Mouse (Mus musculus) embryonic facial prominence, embryonic 15.5 days (tissue): ENCODE measurements around the gene Psmd13. TPM values are rescaled to one million over a fixed set of nuclear protein-coding genes. Genes with fewer than 3 reads are reported as not detected.

Experiments
- ATAC-seq: fragments of 200-750 bp; cut with Nextera tagmentation; 2 replicates; pipeline ENCODE4 v1.8.0; 2017; ENCODE audit warnings: low read depth, moderate TSS enrichment; ENCODE audit not compliant: insufficient number of reproducible peaks, low FRiP score, low TSS enrichment
- H3K27ac ChIP-seq: fragments of 300-500 bp; sonication (generic); replicated peaks from 2 replicates; pipeline ENCODE4 v1.5.1; 2015; ENCODE audit warnings: mild to moderate bottlenecking, inconsistent platforms
- H3K27me3 ChIP-seq: fragments of 300-500 bp; sonication (generic); 2 replicates; pipeline ENCODE4 v1.6.1; 2015; ENCODE audit warnings: inconsistent platforms
- H3K36me3 ChIP-seq: fragments of 300-500 bp; sonication (generic); 2 replicates; pipeline ENCODE4 v1.6.1; 2015; ENCODE audit warnings: mild to moderate bottlenecking, inconsistent platforms
- H3K4me1 ChIP-seq: fragments of 300-500 bp; sonication (generic); 2 replicates; pipeline ENCODE4 v1.6.1; 2015; ENCODE audit warnings: inconsistent platforms
- H3K4me2 ChIP-seq: fragments of 300-500 bp; sonication (generic); replicated peaks from 2 replicates; pipeline ENCODE4 v1.6.1; 2015; ENCODE audit warnings: mild to moderate bottlenecking, inconsistent platforms
- H3K4me3 ChIP-seq: fragments of 300-500 bp; sonication (generic); replicated peaks from 2 replicates; pipeline ENCODE4 v1.5.1; 2015; ENCODE audit warnings: mild to moderate bottlenecking, inconsistent platforms
- H3K9ac ChIP-seq: fragments of 300-500 bp; sonication (generic); 2 replicates; pipeline ENCODE4 v1.6.1; 2015; ENCODE audit warnings: inconsistent platforms
- H3K9me3 ChIP-seq: fragments of 300-500 bp; sonication (generic); replicated peaks from 2 replicates; pipeline ENCODE4 v1.6.1; 2016; ENCODE audit warnings: inconsistent platforms
- WGBS: fragments of 180-500 bp; shearing (Covaris S2); methylation state at CpG from one replicate; pipeline ENCODE4 v1.1.7; 2015; 5-methylcytosine and 5-hydroxymethylcytosine counted together
- polyA plus RNA-seq: library from polyadenylated mRNA; unstranded; fragments of >200 nt; fragmentation: Nextera tagmentation; extraction: Ambion mirVana; gene quantifications from 2 replicates; pipeline ENCODE4 v1.2.1, GENCODE M21; 2015

The Psmd13 gene
- polyA plus RNA-seq, 1 experiment from 2014 or later = 209 TPM

GRCm38 (mm10) chr7:140948161-140948560 lies 66.4 kb downstream of the Psmd13 start:
- Histone ChIP-seq H3K27me3 (no peaks in the 10 kb centered on the region), H3K9me3 (no peaks in the 10 kb centered on the region), H3K36me3 (peaks cover 62% of the 10 kb centered on the region), H3K27ac (0 out of 2 replicates have a peak overlapping the region, but pooled peaks have one; percentile 17), H3K4me1 (peaks cover 42% of the 10 kb centered on the region), H3K9ac (no peak overlapping the region), H3K4me3 (no peak overlapping the region), H3K4me2 (no peak overlapping the region)
- WGBS = 87% methylated on average over 8 of the region's 8 CpGs
- ATAC-seq = no peak

Other genes starting within 250 kb of the Psmd13 start
- gene Olfr53, start 235.5 kb upstream of the Psmd13 start, polyA plus RNA-seq = not detected in 2 replicates
- not detected in 2 replicates for gene Olfr539, start 222.0 kb upstream of the Psmd13 start, polyA plus RNA-seq
- not detected in 2 replicates for gene Olfr45, start 200.0 kb upstream of the Psmd13 start, polyA plus RNA-seq
- gene Olfr541, start 184.7 kb upstream of the Psmd13 start, polyA plus RNA-seq = not detected in 2 replicates
- not detected in 2 replicates for gene Cyp2e1, start 118.2 kb upstream of the Psmd13 start, polyA plus RNA-seq
- 0.19 TPM in 1 of 2 replicates, not detected in the other for gene Syce1, start 94.1 kb upstream of the Psmd13 start, polyA plus RNA-seq
- 0.56 and 0.87 TPM in 2 replicates for gene Zfp941, start 59.8 kb upstream of the Psmd13 start, polyA plus RNA-seq
- gene Urah, start 47.0 kb upstream of the Psmd13 start, polyA plus RNA-seq = 38.8 and 42.6 TPM in 2 replicates
- 2.3 and 8.5 TPM in 2 replicates for gene Scgb1c1, start 36.4 kb upstream of the Psmd13 start, polyA plus RNA-seq
- 0.20 and 0.48 TPM in 2 replicates for gene Odf3, start 34.2 kb upstream of the Psmd13 start, polyA plus RNA-seq
- not detected in 2 replicates for gene Gm45785, start 25.6 kb upstream of the Psmd13 start, polyA plus RNA-seq
- gene Ric8a, start 25.0 kb upstream of the Psmd13 start, polyA plus RNA-seq = 78.8 and 86.1 TPM in 2 replicates
- 64.2 and 67.5 TPM in 2 replicates for gene Bet1l, start 24.4 kb upstream of the Psmd13 start, polyA plus RNA-seq
- 25.1 and 27.4 TPM in 2 replicates for gene Sirt3, start 341 bp downstream of the Psmd13 start, polyA plus RNA-seq
- 23.3 and 34.9 TPM in 2 replicates for gene Cox8b, start 18.5 kb downstream of the Psmd13 start, polyA plus RNA-seq
- gene Nlrp6, start 38.9 kb downstream of the Psmd13 start, polyA plus RNA-seq = 0.07 and 0.25 TPM in 2 replicates
- gene Pgghg, start 59.4 kb downstream of the Psmd13 start, polyA plus RNA-seq = 26.3 and 29.0 TPM in 2 replicates
- 110 and 112 TPM in 2 replicates for gene Ifitm5, start 68.3 kb downstream of the Psmd13 start, polyA plus RNA-seq
- gene Gm45717, start 74.0 kb downstream of the Psmd13 start, polyA plus RNA-seq = 0.96 TPM in 1 of 2 replicates, not detected in the other
- 1,542 and 1,589 TPM in 2 replicates for gene Ifitm2, start 74.0 kb downstream of the Psmd13 start, polyA plus RNA-seq
- 126 and 137 TPM in 2 replicates for gene Ifitm1, start 85.3 kb downstream of the Psmd13 start, polyA plus RNA-seq
- gene Ifitm3, start 128.8 kb downstream of the Psmd13 start, polyA plus RNA-seq = 197 and 204 TPM in 2 replicates
- gene Ifitm6, start 136.0 kb downstream of the Psmd13 start, polyA plus RNA-seq = 2.7 and 2.8 TPM in 2 replicates
- gene Gm17387, start 147.2 kb downstream of the Psmd13 start, polyA plus RNA-seq = not detected in 2 replicates
- 12.0 and 15.1 TPM in 2 replicates for gene B4galnt4, start 179.1 kb downstream of the Psmd13 start, polyA plus RNA-seq
- gene Pkp3, start 196.2 kb downstream of the Psmd13 start, polyA plus RNA-seq = 115 and 118 TPM in 2 replicates
- 6.1 and 6.8 TPM in 2 replicates for gene Sigirr, start 218.6 kb downstream of the Psmd13 start, polyA plus RNA-seq
- gene Ano9, start 235.8 kb downstream of the Psmd13 start, polyA plus RNA-seq = 18.2 and 20.7 TPM in 2 replicates
- 68.4 and 69.7 TPM in 2 replicates for gene Ptdss2, start 240.4 kb downstream of the Psmd13 start, polyA plus RNA-seq